Mouse (Mus musculus) embryonic facial prominence, embryonic 15.5 days (tissue): Measurements from ENCODE around the gene Mettl26. TPM values are rescaled to one million over a fixed set of nuclear protein-coding genes. Genes with fewer than 3 reads are reported as not detected.

Source experiments
- ATAC-seq: fragments of 200-750 bp; cut with Nextera tagmentation; 2 replicates; pipeline ENCODE4 v1.8.0; 2017; ENCODE audit warnings: low read depth, moderate TSS enrichment; ENCODE audit not compliant: insufficient number of reproducible peaks, low FRiP score, low TSS enrichment
- H3K27ac ChIP-seq: fragments of 300-500 bp; sonication (generic); replicated peaks from 2 replicates; pipeline ENCODE4 v1.5.1; 2015; ENCODE audit warnings: mild to moderate bottlenecking, inconsistent platforms
- H3K27me3 ChIP-seq: fragments of 300-500 bp; sonication (generic); 2 replicates; pipeline ENCODE4 v1.6.1; 2015; ENCODE audit warnings: inconsistent platforms
- H3K36me3 ChIP-seq: fragments of 300-500 bp; sonication (generic); 2 replicates; pipeline ENCODE4 v1.6.1; 2015; ENCODE audit warnings: mild to moderate bottlenecking, inconsistent platforms
- H3K4me1 ChIP-seq: fragments of 300-500 bp; sonication (generic); 2 replicates; pipeline ENCODE4 v1.6.1; 2015; ENCODE audit warnings: inconsistent platforms
- H3K4me2 ChIP-seq: fragments of 300-500 bp; sonication (generic); replicated peaks from 2 replicates; pipeline ENCODE4 v1.6.1; 2015; ENCODE audit warnings: mild to moderate bottlenecking, inconsistent platforms
- H3K4me3 ChIP-seq: fragments of 300-500 bp; sonication (generic); replicated peaks from 2 replicates; pipeline ENCODE4 v1.5.1; 2015; ENCODE audit warnings: mild to moderate bottlenecking, inconsistent platforms
- H3K9ac ChIP-seq: fragments of 300-500 bp; sonication (generic); 2 replicates; pipeline ENCODE4 v1.6.1; 2015; ENCODE audit warnings: inconsistent platforms
- H3K9me3 ChIP-seq: fragments of 300-500 bp; sonication (generic); replicated peaks from 2 replicates; pipeline ENCODE4 v1.6.1; 2016; ENCODE audit warnings: inconsistent platforms
- WGBS: fragments of 180-500 bp; shearing (Covaris S2); methylation state at CpG from one replicate; pipeline ENCODE4 v1.1.7; 2015; 5-methylcytosine and 5-hydroxymethylcytosine counted together
- polyA plus RNA-seq: library from polyadenylated mRNA; unstranded; fragments of >200 nt; fragmentation: Nextera tagmentation; extraction: Ambion mirVana; gene quantifications from 2 replicates; pipeline ENCODE4 v1.2.1, GENCODE M21; 2015

Mettl26 gene
- polyA plus RNA-seq, 1 experiment from 2014 or later = 49.6 TPM

GRCm38 (mm10) chr17:25838904-25839303, 36.0 kb upstream of the Mettl26 start:
- no peak overlapping the region for H3K9ac ChIP-seq
- H3K4me1 ChIP-seq = peaks cover 49% of the 10 kb centered on the region
- H3K4me2 ChIP-seq = no peak overlapping the region
- H3K4me3 ChIP-seq = no peak overlapping the region
- H3K36me3 ChIP-seq = peaks cover 51% of the 10 kb centered on the region
- WGBS = 82% methylated on average over 4 of the region's 4 CpGs
- H3K27ac ChIP-seq = no peak overlapping the region
- H3K9me3 ChIP-seq = no peaks in the 10 kb centered on the region
- H3K27me3 ChIP-seq = no peaks in the 10 kb centered on the region
- no peak for ATAC-seq

- H3K4me3 ChIP-seq = no peak overlapping the region
- no peak for ATAC-seq
- no peak overlapping the region for H3K27ac ChIP-seq
- no peaks in the 10 kb centered on the region for H3K27me3 ChIP-seq
- H3K4me2 ChIP-seq = no peak overlapping the region
- peaks cover 51% of the 10 kb centered on the region for H3K36me3 ChIP-seq
- no peaks in the 10 kb centered on the region for H3K9me3 ChIP-seq
- 89% methylated on average over 14 of the region's 14 CpGs for WGBS
- H3K4me1 ChIP-seq = peaks cover 44% of the 10 kb centered on the region
- no peak overlapping the region for H3K9ac ChIP-seq
Observed at GRCm38 (mm10) chr17:25839455-25840235, 35.2 kb upstream of the Mettl26 start.

GRCm38 (mm10) chr17:25840519-25840918, 34.4 kb upstream of the Mettl26 start:
- no peak overlapping the region for H3K27ac ChIP-seq
- WGBS = 91% methylated on average over 6 of the region's 6 CpGs
- H3K4me2 ChIP-seq = no peak overlapping the region
- ATAC-seq = no peak
- peaks cover 42% of the 10 kb centered on the region for H3K4me1 ChIP-seq
- peaks cover 48% of the 10 kb centered on the region for H3K36me3 ChIP-seq
- H3K27me3 ChIP-seq = no peaks in the 10 kb centered on the region
- no peak overlapping the region for H3K4me3 ChIP-seq
- H3K9me3 ChIP-seq = no peaks in the 10 kb centered on the region
- H3K9ac ChIP-seq = no peak overlapping the region

- Histone ChIP-seq H3K9ac (no peak within 1 kb of the TSS), H3K4me1 (peaks cover 35% of the 10 kb centered on the region), H3K27ac (no peak within 1 kb of the TSS), H3K4me3 (no peak within 1 kb of the TSS), H3K27me3 (no peaks in the 10 kb centered on the region), H3K9me3 (no peaks in the 10 kb centered on the region), H3K36me3 (peaks cover 48% of the 10 kb centered on the region), H3K4me2 (no peak within 1 kb of the TSS)
- ATAC-seq = no peak
- 94% methylated on average over 22 of the region's 22 CpGs for WGBS
Observed at GRCm38 (mm10) chr17:25841117-25841880, 33.6 kb upstream of the Mettl26 start, which contains the start of gene Gm20683. Gene Gm20683, minus strand, starts transcription at chr17:25841763.

DNA sequence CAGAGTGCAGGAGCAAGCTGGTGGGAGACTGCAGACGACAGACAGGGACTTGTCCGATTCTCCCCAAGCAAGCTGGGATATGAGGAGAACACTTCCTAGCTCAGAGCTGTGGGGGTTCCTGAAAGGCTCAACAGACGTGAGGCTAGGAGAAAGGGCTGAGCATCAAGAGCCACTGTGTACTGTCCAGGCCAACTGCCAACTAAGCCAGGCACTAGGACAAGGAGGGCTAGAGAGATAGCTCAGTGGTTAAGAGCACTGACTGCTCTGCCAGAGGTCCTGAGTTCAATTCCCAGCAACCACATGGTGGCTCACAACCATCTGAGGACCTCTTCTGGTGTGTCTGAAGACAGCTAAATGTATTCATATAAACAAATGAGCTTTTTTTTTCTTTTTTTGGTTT, 32.4 kb upstream of the Mettl26 start:
- WGBS = 83% methylated on average over 3 of the region's 3 CpGs
- Histone ChIP-seq H3K9me3 (no peaks in the 10 kb centered on the region), H3K27me3 (no peaks in the 10 kb centered on the region), H3K9ac (no peak overlapping the region), H3K36me3 (peaks cover 57% of the 10 kb centered on the region), H3K27ac (no peak overlapping the region), H3K4me2 (no peak overlapping the region), H3K4me1 (peaks cover 23% of the 10 kb centered on the region), H3K4me3 (no peak overlapping the region)
- ATAC-seq = no peak

DNA sequence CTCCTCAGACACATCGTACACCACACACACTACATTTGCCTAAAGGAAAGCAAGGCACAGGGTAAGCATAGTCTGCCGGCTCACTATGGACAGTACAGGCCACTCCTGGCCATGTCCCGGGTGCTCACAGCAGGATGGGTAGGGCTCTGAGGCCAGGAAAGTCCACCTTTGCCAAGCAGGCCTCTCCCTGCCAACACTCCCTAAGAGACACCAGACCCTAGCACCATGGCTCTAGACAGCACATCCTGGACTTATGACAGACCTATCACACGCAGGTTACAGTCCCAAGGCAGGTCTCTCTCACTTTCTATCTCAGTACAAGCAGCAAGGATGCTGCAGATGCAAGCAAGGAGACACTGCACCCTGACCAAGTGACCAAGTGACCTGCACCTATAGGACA, 31.8 kb upstream of the Mettl26 start:
- 86% methylated on average over 4 of the region's 4 CpGs for WGBS
- ATAC-seq = no peak
- H3K9me3 ChIP-seq = no peaks in the 10 kb centered on the region
- peak overlapping the region; percentile 72 for H3K4me2 ChIP-seq
- H3K27ac ChIP-seq = no peak overlapping the region
- H3K4me3 ChIP-seq = peak overlapping the region; percentile 91
- H3K27me3 ChIP-seq = no peaks in the 10 kb centered on the region
- H3K9ac ChIP-seq = peak overlapping the region; percentile 61; the same call in 1 of the 2 replicates
- H3K4me1 ChIP-seq = peaks cover 20% of the 10 kb centered on the region
- H3K36me3 ChIP-seq = peaks cover 58% of the 10 kb centered on the region

GRCm38 (mm10) chr17:25843636-25844395, 31.1 kb upstream of the Mettl26 start:
- no peaks in the 10 kb centered on the region for H3K9me3 ChIP-seq
- H3K4me3 ChIP-seq = peak overlapping the region; percentile 91
- 2% methylated on average over 38 of the region's 38 CpGs for WGBS
- no peaks in the 10 kb centered on the region for H3K27me3 ChIP-seq
- ATAC-seq = peak; percentile 45
- peaks cover 60% of the 10 kb centered on the region for H3K36me3 ChIP-seq
- peaks cover 20% of the 10 kb centered on the region for H3K4me1 ChIP-seq
- H3K27ac ChIP-seq = peak overlapping the region; percentile 85
- H3K4me2 ChIP-seq = peak overlapping the region; percentile 72
- peak overlapping the region; percentile 61 for H3K9ac ChIP-seq

DNA sequence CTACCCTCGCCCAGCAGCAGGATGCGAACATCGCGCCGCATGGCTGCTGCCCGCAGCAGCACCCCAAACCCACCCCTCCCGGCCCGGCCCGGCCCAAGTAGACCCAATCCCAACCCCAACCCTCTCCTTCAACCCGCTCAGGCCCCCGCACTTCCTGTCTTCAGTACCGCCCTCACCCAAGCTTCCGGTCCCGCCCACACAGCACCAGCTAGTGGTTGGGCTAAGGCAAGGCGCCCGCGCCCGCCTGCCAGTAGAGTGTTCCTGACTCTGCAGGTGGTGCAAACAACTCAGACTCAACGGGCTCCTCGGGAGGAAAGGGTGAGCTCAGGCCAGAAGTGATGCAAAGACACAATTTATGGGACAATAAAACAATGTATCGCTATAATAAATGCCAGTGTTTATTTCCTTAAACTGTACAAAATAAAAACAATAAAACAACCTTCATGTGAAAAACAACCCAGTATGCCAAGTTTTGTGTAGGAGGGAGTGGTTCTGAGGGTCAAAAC, 30.4 kb upstream of the Mettl26 start, which contains the start of gene Rhot2:
Gene Rhot2 (minus strand): TSS at position 456 of the 506 bp plus-strand sequence.
- 1% methylated on average over 21 of the region's 21 CpGs for WGBS
- peak within 1 kb of the TSS; percentile 72 for H3K4me2 ChIP-seq
- H3K36me3 ChIP-seq = peaks cover 59% of the 10 kb centered on the region
- H3K9ac ChIP-seq = peak within 1 kb of the TSS; percentile 61
- no peaks in the 10 kb centered on the region for H3K27me3 ChIP-seq
- ATAC-seq = peak; percentile 94
- peak within 1 kb of the TSS; percentile 85 for H3K27ac ChIP-seq
- peak within 1 kb of the TSS; percentile 91 for H3K4me3 ChIP-seq
- peaks cover 20% of the 10 kb centered on the region for H3K4me1 ChIP-seq
- no peaks in the 10 kb centered on the region for H3K9me3 ChIP-seq

GRCm38 (mm10) chr17:25860229-25860628, 14.6 kb upstream of the Mettl26 start:
- peak overlapping the region; percentile 75 for H3K4me3 ChIP-seq
- 89% methylated on average over 6 of the region's 6 CpGs for WGBS
- H3K36me3 ChIP-seq = 0 out of 2 replicates have a peak, but pooled peaks cover 8% of the 10 kb centered on the region
- H3K4me1 ChIP-seq = peaks cover 19% of the 10 kb centered on the region
- peak overlapping the region; percentile 92 for H3K4me2 ChIP-seq
- no peaks in the 10 kb centered on the region for H3K9me3 ChIP-seq
- no peak for ATAC-seq
- H3K27ac ChIP-seq = no peak overlapping the region
- 0 out of 2 replicates have a peak overlapping the region, but pooled peaks have one; percentile 84 for H3K9ac ChIP-seq
- H3K27me3 ChIP-seq = no peaks in the 10 kb centered on the region

DNA sequence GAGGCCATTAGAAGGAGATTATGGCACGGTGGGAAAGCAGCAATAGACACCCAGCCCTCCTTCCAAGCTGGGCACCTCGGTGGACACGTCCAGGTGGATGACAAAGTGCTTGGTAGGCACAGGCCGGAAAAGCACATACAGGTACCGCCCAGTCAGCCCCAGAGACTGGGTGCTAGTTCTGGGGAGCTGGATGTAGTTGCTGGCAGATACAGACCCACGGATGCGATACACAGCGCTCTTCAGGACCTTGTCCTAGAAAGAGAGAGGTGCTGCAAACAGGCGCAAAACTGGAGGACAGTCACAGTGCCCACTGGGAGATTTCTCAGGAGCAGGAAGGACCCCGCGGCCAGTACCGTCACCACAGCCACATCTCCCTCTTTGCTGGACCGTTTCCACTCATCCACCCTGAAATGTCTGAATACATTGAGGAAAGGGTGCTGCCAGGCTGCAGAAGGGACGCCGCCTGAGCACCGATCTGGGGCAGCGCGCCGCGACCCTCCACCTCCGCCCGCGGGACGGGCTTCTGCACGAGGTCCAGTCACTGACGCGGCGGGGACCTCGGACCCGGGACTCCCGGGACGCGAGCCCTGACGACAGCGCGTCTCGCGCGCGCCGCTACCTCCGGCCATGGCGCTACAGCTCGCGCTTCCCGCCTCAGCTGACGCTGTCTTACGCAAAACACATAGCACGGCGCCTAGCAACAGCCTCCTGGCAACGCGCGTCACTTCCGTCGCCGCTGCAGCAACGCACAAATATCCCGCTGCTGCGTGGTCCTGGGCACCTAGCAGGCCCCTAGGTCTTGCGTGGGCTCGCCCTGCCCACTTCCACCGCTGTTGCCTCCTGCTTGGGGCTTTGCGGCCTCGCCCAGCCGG, 13.8 kb upstream of the Mettl26 start, which contains the start of gene Wdr90:
Gene Wdr90 (minus strand): TSS at position 670 of the 872 bp plus-strand sequence.
- H3K9me3 ChIP-seq = no peaks in the 10 kb centered on the region
- no peaks in the 10 kb centered on the region for H3K27me3 ChIP-seq
- peak within 1 kb of the TSS; percentile 89 for H3K27ac ChIP-seq
- H3K9ac ChIP-seq = peak within 1 kb of the TSS; percentile 84
- 3% methylated on average over 65 of the region's 65 CpGs for WGBS
- H3K4me3 ChIP-seq = peak within 1 kb of the TSS; percentile 75
- H3K4me2 ChIP-seq = peak within 1 kb of the TSS; percentile 92
- 0 out of 2 replicates have a peak, but pooled peaks cover under 1% of the 10 kb centered on the region for H3K36me3 ChIP-seq
- H3K4me1 ChIP-seq = peaks cover 19% of the 10 kb centered on the region
- ATAC-seq = peak; percentile 92
